Mouse (Mus musculus): ENCODE measurements around the gene Gm47289.

GRCm38 (mm10) chr9:119167608-119168007 lies 8.6 kb downstream of the Gm47289 start:
- no peak for TF ChIP-seq CTCF (IDR thresholded peaks at IDR 0.05; ENCODE audit: low read depth)
- no peak for TF ChIP-seq EP300 (IDR thresholded peaks at IDR 0.05; ENCODE audit: low read depth)
